21 mouse cellular contexts compared by ENCODE assay signal in genomic region chr2:66726878-66727584, GRCm38 (mm10). TPM values are rescaled to one million over a fixed set of nuclear protein-coding genes. Genes with fewer than 3 reads are reported as not detected.
DNase-seq lines count a peak whose midpoint lies in the region; ATAC-seq lines count a peak whose summit lies in the region.
"Had no signal": no experiment of that assay in that cellular context is flagged by ENCODE, and none has a peak within 500 bp of the region (broad histone marks: within the 10 kb centered on the region; RNA-seq: fewer than 3 reads in every experiment).

No protein-coding gene starts in this region.

- WGBS in midbrain, embryonic 11.5 days: 74% methylated on average over 2 of the region's 2 CpGs
- 75% methylated on average over 2 of the region's 2 CpGs for WGBS in midbrain, embryonic 10.5 days
- WGBS in intestine, embryonic 15.5 days: 68% methylated on average over 2 of the region's 2 CpGs

- no peaks in the 10 kb centered on the region for H3K4me1 ChIP-seq in midbrain, embryonic 11.5 days (ENCODE audit: control insufficient read depth, insufficient read depth, low read length)
- H3K4me1 ChIP-seq in midbrain, embryonic 10.5 days: no peaks in the 10 kb centered on the region
- H3K4me1 ChIP-seq in intestine, embryonic 15.5 days (replicated peaks): no peaks in the 10 kb centered on the region
- H3K4me1 ChIP-seq: embryonic facial prominence, embryonic 15.5 days; heart, embryonic 13.5 days; megakaryocyte, embryonic 14.5 days had no signal

- ATAC-seq in frontal cortex, adult (ENCODE audit: low TSS enrichment): peak; percentile 44
- peak; percentile 27; the same call in 1 of the 2 replicates for ATAC-seq in midbrain, embryonic 11.5 days (ENCODE audit: low FRiP score)
- ATAC-seq in intestine, embryonic 15.5 days: no peak
- ATAC-seq: inflammation-experienced regulatory T-cells, adult 6 months; liver, postnatal 0 days had no signal

- no peak overlapping the region for H3K4me3 ChIP-seq in midbrain, embryonic 11.5 days (ENCODE audit: low read depth, low read length)
- no peak overlapping the region for H3K4me3 ChIP-seq in midbrain, embryonic 10.5 days
- no peak overlapping the region for H3K4me3 ChIP-seq in intestine, embryonic 15.5 days (replicated peaks)
- H3K4me3 ChIP-seq: embryonic facial prominence, embryonic 15.5 days; heart, embryonic 13.5 days; megakaryocyte, embryonic 14.5 days had no signal

- no peak overlapping the region for H3K9ac ChIP-seq in midbrain, embryonic 11.5 days (ENCODE audit: low read length)
- no peak overlapping the region for H3K9ac ChIP-seq in intestine, embryonic 15.5 days
- H3K9ac ChIP-seq: embryonic facial prominence, embryonic 15.5 days; heart, embryonic 13.5 days; liver, postnatal 0 days had no signal

- H3K27me3 ChIP-seq in midbrain, embryonic 11.5 days (ENCODE audit: control insufficient read depth, insufficient read depth, low read length): no peaks in the 10 kb centered on the region
- H3K27me3 ChIP-seq in midbrain, embryonic 10.5 days (ENCODE audit: low read depth, poor library complexity, severe bottlenecking): no peaks in the 10 kb centered on the region
- no peaks in the 10 kb centered on the region for H3K27me3 ChIP-seq in intestine, embryonic 15.5 days (replicated peaks)
- H3K27me3 ChIP-seq: embryonic facial prominence, embryonic 15.5 days; heart, embryonic 13.5 days; megakaryocyte, embryonic 14.5 days had no signal

- DNase-seq in frontal cortex, postnatal 36 days (ENCODE audit: low spot score in 2 of 2): no peak
- DNase-seq in midbrain, embryonic 11.5 days (ENCODE audit: low spot score, missing footprints): no peak
- no peak for DNase-seq in midbrain, embryonic 10.5 days (ENCODE audit: low spot score)
- DNase-seq in brain, adult 2 months (ENCODE audit: low read depth, low spot score): peak; percentile 54
- DNase-seq in layer of hippocampus, adult 9-11 months: peak; percentile 10
- DNase-seq in gastrocnemius, postnatal 10 days: no peak
- DNase-seq: heart, adult 11 months; heart, postnatal 36 days; kidney, postnatal 4 days; liver; liver, postnatal 0 days; lung, postnatal 14 days; thymus, postnatal 36 days had no signal

- H3K4me2 ChIP-seq in midbrain, embryonic 11.5 days: no peak overlapping the region
- H3K4me2 ChIP-seq in intestine, embryonic 15.5 days (replicated peaks): no peak overlapping the region
- H3K4me2 ChIP-seq: embryonic facial prominence, embryonic 15.5 days; heart, embryonic 13.5 days had no signal

- H3K27ac ChIP-seq in midbrain, embryonic 11.5 days (ENCODE audit: low read depth, low read length): no peak overlapping the region
- no peak overlapping the region for H3K27ac ChIP-seq in midbrain, embryonic 10.5 days (replicated peaks)
- no peak overlapping the region for H3K27ac ChIP-seq in intestine, embryonic 15.5 days
- H3K27ac ChIP-seq: embryonic facial prominence, embryonic 15.5 days; heart, embryonic 13.5 days had no signal

- no peaks in the 10 kb centered on the region for H3K9me3 ChIP-seq in midbrain, embryonic 11.5 days (ENCODE audit: control insufficient read depth, low read length)
- H3K9me3 ChIP-seq in midbrain, embryonic 10.5 days (replicated peaks): no peaks in the 10 kb centered on the region
- no peaks in the 10 kb centered on the region for H3K9me3 ChIP-seq in intestine, embryonic 15.5 days
- H3K9me3 ChIP-seq: embryonic facial prominence, embryonic 15.5 days; heart, embryonic 13.5 days; megakaryocyte, embryonic 14.5 days had no signal

- no peaks in the 10 kb centered on the region for H3K36me3 ChIP-seq in midbrain, embryonic 11.5 days (ENCODE audit: control insufficient read depth, insufficient read depth, low read length)
- H3K36me3 ChIP-seq in midbrain, embryonic 10.5 days: no peaks in the 10 kb centered on the region
- H3K36me3 ChIP-seq in intestine, embryonic 15.5 days: no peaks in the 10 kb centered on the region
- H3K36me3 ChIP-seq: embryonic facial prominence, embryonic 15.5 days; heart, embryonic 13.5 days had no signal

RNA-seq across cellular contexts. Expression of gene Scn7a, which starts 57.7 kb away (rescaled TPM):
- polyA plus RNA-seq in midbrain, embryonic 11.5 days (2014; fragmentation: Nextera tagmentation; extraction: Ambion mirVana): 0.19 and 0.40 TPM in 2 replicates
- polyA plus RNA-seq in midbrain, embryonic 10.5 days (2016; fragmentation: Nextera tagmentation; extraction: Ambion mirVana): 0.10 and 0.20 TPM in 2 replicates
- 1 to 10 TPM; 3.5 TPM for total RNA-seq in gastrocnemius, postnatal 10 days (2021)
- 0.37 and 0.50 TPM in 2 replicates for polyA plus RNA-seq in intestine, embryonic 15.5 days (2015; fragmentation: Nextera tagmentation; extraction: Ambion mirVana)
- total RNA-seq: common myeloid progenitor, adult 5-6 weeks had no signal
- polyA plus RNA-seq: forebrain, embryonic 11.5 days had no signal

Comparison
In these comparisons a context has a peak if more than half of its experiments do, and no peak if none do; other contexts are left out.
1. DNase-seq: peak in brain, adult 2 months (single experiment) and layer of hippocampus, adult 9-11 months (single experiment); none in frontal cortex, postnatal 36 days (0 of 2), midbrain, embryonic 11.5 days (single experiment), midbrain, embryonic 10.5 days (single experiment) and gastrocnemius, postnatal 10 days (single experiment).